Mouse (Mus musculus) embryonic stem cell, embryonic (primary cell): ENCODE measurements around the gene Tns3.

Source experiments
- CTCF ChIA-PET, 4 experiments: fragments of 300-600 bp in 2 of 4; fragments of 350-600 bp in 2 of 4; sonication (Branson Sonifier 250); formaldehyde crosslinking; loops; one replicate each; lab custom pipeline; 2022; ENCODE audit warnings: inconsistent platforms in 2 of 4; lab: Charles Lee
- POLR2A ChIA-PET, 4 experiments: fragments of 300-600 bp in 2 of 4; fragments of 350-600 bp in 2 of 4; sonication (Branson Sonifier 250); formaldehyde crosslinking; loops; one replicate each; lab custom pipeline; 2022; ENCODE audit warnings: antibody characterized with exemption in 4 of 4, inconsistent platforms in 1 of 4; lab: Charles Lee

The Tns3 gene

GRCm38 (mm10) chr11:8663444-8664392, 617 bp downstream of the Tns3 start:
- POLR2A ChIA-PET = interaction anchor here in 3 of 4 experiments (0.6 to 4.9 kb wide), 70 partner anchors 8 to 453 kb away, joined by 3 to 70 read pairs (median 4); no protein-coding TSS in a partner anchor
- CTCF ChIA-PET = interaction anchor here in 2 of 4 experiments (0.6 to 2.0 kb wide), 8 partner anchors 12 to 115 kb away, joined by 3 to 5 read pairs (median 4); no protein-coding TSS in a partner anchor

DNA sequence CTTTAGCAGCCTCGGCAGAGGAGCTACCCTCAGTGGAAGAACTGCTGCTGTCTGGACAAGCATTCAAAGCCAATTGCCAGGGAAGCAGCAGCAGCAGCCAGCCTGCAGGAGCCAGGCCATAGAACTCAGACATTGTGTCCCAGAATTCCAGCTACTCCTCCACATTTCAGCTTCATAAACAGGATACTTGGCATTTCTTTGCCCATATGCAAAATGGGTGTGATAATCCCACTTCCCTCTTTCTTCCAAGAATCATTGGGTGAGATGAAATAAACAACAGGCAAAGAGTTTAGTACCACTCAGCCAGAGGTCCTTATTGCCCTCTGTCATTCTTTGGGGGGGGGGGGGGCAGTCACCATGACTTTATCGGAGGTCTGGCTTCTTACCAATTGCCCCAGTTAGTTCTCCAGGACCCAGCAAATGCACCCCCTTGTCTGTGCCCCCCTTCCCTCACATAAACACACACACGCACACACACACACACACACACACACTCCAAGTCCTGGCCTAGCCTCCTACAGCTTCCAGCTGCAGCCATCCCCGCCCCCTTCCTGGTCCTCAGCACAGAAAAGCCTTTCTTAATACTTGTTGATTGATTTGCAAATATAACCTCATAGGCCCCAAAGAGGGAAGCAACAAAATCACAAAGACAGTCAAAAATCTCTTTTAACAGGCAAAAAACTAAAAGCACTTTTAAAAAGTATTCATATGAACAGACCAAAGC, 1.5 kb downstream of the Tns3 start:
- POLR2A ChIA-PET = interaction anchor here in 3 of 4 experiments (0.6 to 4.9 kb wide), 52 partner anchors 9 to 195 kb away, joined by 3 to 70 read pairs (median 5); no protein-coding TSS in a partner anchor
- CTCF ChIA-PET = interaction anchor here in 2 of 4 experiments (0.6 to 2.0 kb wide), 4 partner anchors 14 to 56 kb away, joined by 3 to 5 read pairs (median 4); no protein-coding TSS in a partner anchor

DNA sequence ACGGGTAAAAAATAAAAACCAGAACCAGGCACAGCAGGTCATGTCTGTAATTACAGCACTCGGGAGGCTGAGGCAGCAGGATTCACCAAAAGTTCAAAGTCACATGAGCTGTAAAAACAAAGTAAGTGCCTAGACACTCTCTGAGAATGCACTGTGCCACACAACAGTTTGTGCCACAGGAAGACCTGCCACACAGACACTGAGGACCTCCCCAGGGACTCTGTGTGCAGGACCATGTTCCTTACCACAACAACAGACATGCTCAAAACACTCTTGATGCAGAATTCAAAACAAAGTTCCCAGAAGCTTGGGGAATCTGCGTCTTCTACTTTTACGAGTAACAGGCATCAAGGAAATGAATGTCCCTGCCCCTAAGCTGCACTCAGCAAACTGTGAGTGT, 3.4 kb downstream of the Tns3 start:
- POLR2A ChIA-PET = interaction anchor here in 2 of 4 experiments (1.0 to 4.1 kb wide), 5 partner anchors 9 to 60 kb away, joined by 3 to 15 read pairs (median 3); no protein-coding TSS in a partner anchor
- CTCF ChIA-PET = interaction anchor here in 2 of 4 experiments (0.6 to 0.7 kb wide), 2 partner anchors 35 to 112 kb away, joined by 3 read pairs; no protein-coding TSS in a partner anchor

- ChIA-PET CTCF (no interaction called here), POLR2A (interaction anchor here in 3 of 4 experiments (0.7 to 4.1 kb wide), 7 partner anchors 11 to 63 kb away, joined by 3 to 15 read pairs (median 6); no protein-coding TSS in a partner anchor)
Measured at GRCm38 (mm10) chr11:8659851-8660250, 4.5 kb downstream of the Tns3 start.

DNA sequence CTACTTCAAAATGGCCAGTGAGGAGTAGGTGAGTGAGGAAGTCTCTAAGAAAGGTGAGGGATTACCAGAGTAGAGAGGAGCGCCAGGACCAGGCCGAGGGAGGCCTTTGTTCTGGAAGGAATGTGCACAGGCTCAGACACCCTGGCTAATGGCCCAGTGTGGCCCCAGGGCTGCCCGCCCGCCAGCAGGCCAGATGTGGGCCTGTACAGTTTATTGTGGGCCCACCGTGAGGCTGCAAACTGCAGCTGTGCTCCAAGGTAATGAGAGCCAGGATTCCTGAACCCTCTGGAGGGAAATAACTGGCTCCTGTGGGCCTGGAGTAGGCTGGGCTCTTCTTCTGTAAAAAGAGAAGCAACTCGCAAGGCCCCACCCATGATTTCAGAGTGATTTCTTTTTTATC, 5.3 kb downstream of the Tns3 start:
- ChIA-PET CTCF (interaction anchor here in 1 of 4 experiments (0.7 kb wide), 1 partner anchor 134 kb away, joined by 5 read pairs; no protein-coding TSS in a partner anchor), POLR2A (interaction anchor here in 3 of 4 experiments (0.5 to 4.1 kb wide), 22 partner anchors 10 to 461 kb away, joined by 3 to 15 read pairs (median 6); no protein-coding TSS in a partner anchor)

- POLR2A ChIA-PET = interaction anchor here in 2 of 4 experiments (0.6 to 4.1 kb wide), 25 partner anchors 8 to 1711 kb away, joined by 3 to 16 read pairs (median 5); no protein-coding TSS in a partner anchor
- CTCF ChIA-PET = interaction anchor here in 1 of 4 experiments (1.4 kb wide), 1 partner anchor 202 kb away, joined by 3 read pairs; no protein-coding TSS in a partner anchor
Measured at GRCm38 (mm10) chr11:8657493-8657892, 6.8 kb downstream of the Tns3 start.

DNA sequence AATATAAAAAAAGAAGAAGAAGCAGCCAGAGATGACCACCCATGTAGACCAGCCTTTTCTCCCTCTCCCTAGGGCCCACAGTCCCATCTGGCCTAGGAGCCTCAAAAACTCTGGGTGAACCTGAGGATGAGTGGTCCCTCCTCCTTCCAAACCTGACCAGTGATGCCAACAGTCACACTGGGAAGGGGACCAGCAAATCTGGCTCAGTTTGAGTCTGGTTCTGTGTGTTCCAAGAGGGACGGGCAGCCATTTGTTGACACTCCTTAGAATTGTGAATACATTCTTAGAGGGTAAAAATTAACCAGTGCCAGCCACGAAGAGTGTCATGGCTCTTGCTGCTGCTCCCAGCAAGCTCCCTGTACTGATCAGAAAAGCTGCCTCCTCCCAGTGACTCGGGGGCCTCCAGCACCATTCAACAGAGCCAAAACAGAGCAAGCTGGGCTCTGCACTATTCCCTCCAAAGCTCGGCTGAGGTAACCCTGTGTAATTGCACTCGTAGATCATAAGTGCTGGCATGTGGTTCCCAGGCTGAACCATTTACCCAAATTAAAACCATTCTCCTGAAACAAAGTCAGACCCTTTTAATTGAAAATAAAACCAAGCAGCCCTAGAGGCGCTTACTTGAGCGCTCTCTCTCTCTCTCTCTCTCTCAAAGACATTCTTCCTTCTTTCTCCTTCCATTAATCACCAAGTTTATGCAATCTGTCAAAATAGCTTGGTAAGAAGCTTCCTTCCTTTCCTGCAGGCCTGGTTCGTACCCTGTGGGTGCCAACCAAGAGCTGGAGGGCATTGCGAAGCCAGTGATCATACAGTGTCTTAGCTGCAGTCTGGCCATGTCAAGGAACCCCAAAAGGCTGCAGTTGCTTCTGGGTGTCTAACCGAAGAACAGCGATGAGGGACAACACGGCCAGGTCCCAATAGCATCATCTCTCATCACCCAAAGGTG, 7.6 kb downstream of the Tns3 start:
- CTCF ChIA-PET = no interaction called here
- POLR2A ChIA-PET = interaction anchor here in 2 of 4 experiments (0.6 to 4.1 kb wide), 13 partner anchors 7 to 1711 kb away, joined by 3 to 16 read pairs (median 4); no protein-coding TSS in a partner anchor

DNA sequence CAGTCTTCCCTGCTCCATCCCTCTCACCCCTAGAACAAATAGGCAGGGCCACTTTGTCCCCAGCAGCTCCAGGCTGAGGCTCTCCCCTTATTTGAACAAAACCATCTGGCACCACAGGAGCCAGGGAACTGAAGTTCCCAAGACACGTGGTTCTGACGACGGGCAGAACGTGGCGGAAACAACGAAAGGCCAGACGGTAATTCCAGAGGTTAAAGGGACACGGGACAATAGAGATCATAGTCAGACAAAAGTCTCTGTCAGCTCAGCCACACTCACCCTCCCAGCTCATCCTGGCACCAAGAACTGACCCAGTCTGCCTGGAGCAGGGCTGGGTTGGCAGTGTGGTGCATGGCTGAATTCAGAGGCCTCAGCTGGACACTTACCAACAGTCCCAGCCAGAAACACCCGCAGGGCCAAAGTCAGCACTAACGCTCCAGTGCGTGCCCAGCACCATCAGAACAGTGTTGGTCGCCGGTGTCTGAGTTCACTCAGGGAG, 10.5 kb downstream of the Tns3 start:
- CTCF ChIA-PET = interaction anchor here in 2 of 4 experiments (0.6 to 1.2 kb wide), 4 partner anchors 10 to 194 kb away, joined by 3 read pairs; no protein-coding TSS in a partner anchor
- POLR2A ChIA-PET = interaction anchor here in 3 of 4 experiments (0.6 to 12.1 kb wide), 56 partner anchors 8 to 463 kb away, joined by 3 to 107 read pairs (median 4); partner anchors contain the start of gene Tns3 (in 3 of the 3)

DNA sequence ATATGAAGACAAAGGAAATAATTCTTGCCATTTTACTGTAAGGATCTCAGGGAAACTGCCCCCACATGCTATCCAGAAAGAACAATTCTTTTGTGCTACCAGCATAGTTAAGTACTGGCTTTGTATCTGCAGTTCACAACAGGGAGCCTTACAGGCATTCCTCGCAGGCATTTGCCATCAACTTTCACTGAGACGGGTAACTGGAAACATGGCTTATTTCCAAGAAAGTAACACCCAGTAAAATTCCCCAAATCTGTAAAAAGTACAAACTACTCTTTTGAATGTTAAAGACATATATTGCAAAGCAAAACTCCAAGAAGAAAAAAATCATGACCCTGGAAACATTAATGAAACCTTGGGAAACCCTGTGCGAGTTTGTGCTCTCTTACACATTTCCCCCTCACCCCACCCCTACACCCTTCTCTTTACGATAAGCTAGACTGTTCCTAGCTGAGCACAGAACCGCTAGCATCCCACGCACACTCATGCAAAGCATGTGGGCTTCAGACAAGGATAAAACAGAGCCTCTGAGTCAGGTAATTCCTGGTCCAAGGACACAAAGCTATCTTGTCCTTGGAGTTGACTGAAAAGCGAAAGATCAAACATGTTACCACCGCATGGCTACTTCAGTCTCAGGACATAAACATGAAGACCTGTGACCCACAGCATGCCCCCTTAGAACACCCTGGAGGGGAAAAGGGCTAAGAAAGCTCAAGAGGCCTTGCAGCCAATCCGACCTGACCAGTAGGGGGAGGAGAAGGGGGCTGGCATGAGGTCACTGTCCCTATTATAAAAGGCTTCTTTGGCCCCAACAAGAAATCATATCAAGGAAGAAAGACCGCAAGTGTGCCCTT, 11.3 kb downstream of the Tns3 start:
- ChIA-PET POLR2A (interaction anchor here in 3 of 4 experiments (0.6 to 12.1 kb wide), 63 partner anchors 7 to 464 kb away, joined by 3 to 107 read pairs (median 4); partner anchors contain the start of gene Tns3 (in 3 of the 3)), CTCF (interaction anchor here in 2 of 4 experiments (0.6 to 1.2 kb wide), 4 partner anchors 10 to 194 kb away, joined by 3 read pairs; no protein-coding TSS in a partner anchor)

DNA sequence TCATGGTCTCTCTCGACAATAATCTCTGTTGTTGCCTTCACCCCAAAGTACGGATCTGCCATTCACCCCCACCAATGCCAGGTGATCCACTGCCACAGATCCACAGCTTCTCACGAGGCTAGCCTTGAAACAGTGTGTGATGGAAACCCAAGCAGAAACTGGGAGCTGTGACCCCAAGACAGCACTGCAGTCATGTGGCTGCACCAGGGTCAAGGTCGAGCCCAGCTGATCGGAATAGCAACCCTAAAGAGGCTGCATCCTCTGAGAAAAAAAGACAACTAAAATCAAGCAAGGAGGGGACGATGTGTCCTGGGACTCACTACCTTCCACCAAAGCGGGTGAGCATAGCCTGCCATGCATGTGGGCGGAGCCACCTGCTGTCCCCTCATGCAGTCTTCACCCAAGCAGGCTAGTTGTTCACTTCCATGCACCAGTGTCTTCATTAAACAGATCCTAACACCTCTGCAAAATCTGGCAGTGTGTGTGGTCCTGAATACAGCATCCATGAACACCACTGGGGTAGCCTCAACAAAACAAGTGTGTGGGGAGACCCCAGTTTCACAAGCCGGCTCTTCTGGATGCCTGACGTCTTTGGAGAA, 12.1 kb downstream of the Tns3 start:
- ChIA-PET CTCF (interaction anchor here in 2 of 4 experiments (0.6 to 1.3 kb wide), 2 partner anchors 12 to 206 kb away, joined by 4 to 5 read pairs; partner anchors contain the start of gene Tns3 (in 1 of the 2)), POLR2A (interaction anchor here in 3 of 4 experiments (0.7 to 12.1 kb wide), 26 partner anchors 9 to 105 kb away, joined by 3 to 107 read pairs (median 4); partner anchors contain the start of gene Tns3 (in 2 of the 3))

- CTCF ChIA-PET = interaction anchor here in 1 of 4 experiments (1.3 kb wide), 1 partner anchor 13 kb away, joined by 5 read pairs; the partner anchor contains the start of gene Tns3
- POLR2A ChIA-PET = interaction anchor here in 3 of 4 experiments (0.7 to 12.1 kb wide), 29 partner anchors 10 to 470 kb away, joined by 3 to 107 read pairs (median 3); partner anchors contain the start of gene Tns3 (in 2 of the 3)
Measured at GRCm38 (mm10) chr11:8651448-8652035, 12.8 kb downstream of the Tns3 start.

GRCm38 (mm10) chr11:8645609-8646008, 18.7 kb downstream of the Tns3 start:
- CTCF ChIA-PET = no interaction called here
- POLR2A ChIA-PET = interaction anchor here in 2 of 4 experiments (0.7 to 12.1 kb wide), 7 partner anchors 8 to 47 kb away, joined by 3 to 107 read pairs (median 4); partner anchors contain the start of gene Tns3 (in 1 of the 2)

GRCm38 (mm10) chr11:8644272-8644671, 20.1 kb downstream of the Tns3 start:
- ChIA-PET POLR2A (interaction anchor here in 3 of 4 experiments (0.8 to 12.1 kb wide), 6 partner anchors 9 to 58 kb away, joined by 3 to 107 read pairs (median 6); partner anchors contain the start of gene Tns3 (in 1 of the 3)), CTCF (no interaction called here)

DNA sequence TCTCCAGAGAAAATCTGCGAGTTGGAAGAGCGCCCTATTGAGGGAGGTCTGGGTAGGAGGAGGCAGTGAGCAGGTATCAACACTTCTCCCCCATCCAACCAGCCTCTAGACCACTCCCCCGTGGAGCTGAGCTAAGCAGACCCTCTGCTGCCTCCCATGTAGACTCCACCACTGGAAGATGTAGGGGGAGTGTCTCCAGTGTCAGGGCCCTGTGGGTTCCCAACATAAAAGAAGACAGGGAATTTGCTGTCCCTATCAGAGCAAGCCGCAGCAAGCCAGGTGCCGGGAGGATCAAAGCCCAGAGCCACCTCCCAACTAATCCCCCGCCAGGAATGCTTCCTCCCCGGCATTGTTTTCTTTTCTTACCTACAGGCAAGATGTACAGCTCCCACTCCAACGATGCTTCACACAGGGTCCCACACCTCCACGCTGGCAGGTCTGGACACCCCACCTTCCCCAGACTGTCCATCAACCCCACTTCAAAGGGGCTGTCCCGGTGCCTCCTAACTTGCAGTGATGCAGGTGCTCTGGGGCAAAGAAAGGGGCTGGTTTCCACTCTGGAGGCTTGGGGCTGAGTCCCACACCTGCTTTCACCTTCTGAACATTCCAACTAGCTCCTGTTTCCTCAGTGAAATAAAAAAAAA, 22.6 kb downstream of the Tns3 start:
- CTCF ChIA-PET = interaction anchor here in 2 of 4 experiments (0.6 to 0.8 kb wide), 5 partner anchors 14 to 118 kb away, joined by 3 read pairs; no protein-coding TSS in a partner anchor
- POLR2A ChIA-PET = interaction anchor here (0.7 to 5.4 kb wide), 38 partner anchors 9 to 155 kb away, joined by 3 to 60 read pairs (median 5); partner anchors contain the start of gene Tns3 (in 2 of the 4)
